Mouse (Mus musculus) adrenal gland, postnatal 10 days (tissue): ENCODE measurements around the gene Sspo. TPM values are rescaled to one million over a fixed set of nuclear protein-coding genes. Genes with fewer than 3 reads are reported as not detected.

Experiments used
- DNase-seq: peaks from one replicate; pipeline ENCODE4 v3.0.0; 2021; ENCODE audit warnings: mixed read lengths
- long read RNA-seq, 2 experiments: library from polyadenylated mRNA; stranded (forward); transcript quantifications; one replicate each; pipeline ENCODE4 v2.0.0; 2021
- total RNA-seq, 2 experiments: library from RNA; stranded (reverse); gene quantifications; 2 replicates each; pipeline ENCODE4 v1.2.3; 2021

Sspo gene
- 1 to 10 TPM; 1.5 to 2.9 TPM for total RNA-seq
- long read RNA-seq, experiment 1, partial matches to known transcripts = 4 of 4 reads
- long read RNA-seq, experiment 1, other reads (novel, unspliced or antisense) = 0 of 4 reads
- long read RNA-seq, experiment 2, partial matches to known transcripts = 1 of 5 reads
- long read RNA-seq, experiment 2, other reads (novel, unspliced or antisense) = 4 of 5 reads

- no peak for DNase-seq
Measured at GRCm38 (mm10) chr6:48447929-48448328, at the start of gene Sspo. TSS of gene Sspo (plus strand) at chr6:48448229.

DNA sequence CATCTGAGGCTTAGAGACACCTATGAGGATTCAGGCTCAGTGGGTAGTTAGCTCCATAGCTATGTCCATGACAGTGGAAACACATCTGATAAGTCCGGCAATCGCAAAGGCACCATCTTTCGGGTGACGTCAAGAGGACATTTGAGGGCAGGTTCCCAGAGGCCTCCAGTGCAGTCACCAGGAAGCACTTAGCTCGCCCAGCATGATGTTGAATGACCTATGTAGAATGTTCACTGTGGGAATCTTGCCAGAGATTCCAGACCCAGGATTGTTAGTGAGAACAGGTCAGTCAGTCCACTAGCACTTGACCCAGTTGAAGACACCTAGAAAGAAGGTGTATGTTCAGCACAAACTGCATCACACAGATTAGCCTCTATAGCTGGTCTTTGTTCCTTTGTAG, 48.1 kb upstream of the Sspo start:
- no peak for DNase-seq

DNA sequence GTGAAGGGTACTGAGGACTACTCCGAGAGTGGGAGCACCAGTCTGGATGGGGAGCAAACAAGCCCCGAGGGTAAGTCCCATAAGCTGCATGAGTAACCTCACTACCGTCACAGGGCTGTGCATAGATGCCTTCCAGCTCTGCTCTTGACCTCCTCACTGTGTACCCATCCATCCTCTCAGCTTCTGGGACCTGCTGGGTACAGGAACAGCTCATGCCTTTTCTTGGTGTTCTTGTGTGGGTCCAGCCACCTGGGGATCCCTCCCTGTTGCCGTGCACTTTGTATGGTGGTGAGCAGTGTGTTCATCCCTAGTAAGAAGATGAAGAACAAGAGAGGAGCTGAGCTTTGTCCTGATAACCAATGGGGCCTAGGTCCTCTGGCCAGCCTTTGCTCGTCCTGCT, 44.0 kb upstream of the Sspo start:
- DNase-seq = no peak

DNA sequence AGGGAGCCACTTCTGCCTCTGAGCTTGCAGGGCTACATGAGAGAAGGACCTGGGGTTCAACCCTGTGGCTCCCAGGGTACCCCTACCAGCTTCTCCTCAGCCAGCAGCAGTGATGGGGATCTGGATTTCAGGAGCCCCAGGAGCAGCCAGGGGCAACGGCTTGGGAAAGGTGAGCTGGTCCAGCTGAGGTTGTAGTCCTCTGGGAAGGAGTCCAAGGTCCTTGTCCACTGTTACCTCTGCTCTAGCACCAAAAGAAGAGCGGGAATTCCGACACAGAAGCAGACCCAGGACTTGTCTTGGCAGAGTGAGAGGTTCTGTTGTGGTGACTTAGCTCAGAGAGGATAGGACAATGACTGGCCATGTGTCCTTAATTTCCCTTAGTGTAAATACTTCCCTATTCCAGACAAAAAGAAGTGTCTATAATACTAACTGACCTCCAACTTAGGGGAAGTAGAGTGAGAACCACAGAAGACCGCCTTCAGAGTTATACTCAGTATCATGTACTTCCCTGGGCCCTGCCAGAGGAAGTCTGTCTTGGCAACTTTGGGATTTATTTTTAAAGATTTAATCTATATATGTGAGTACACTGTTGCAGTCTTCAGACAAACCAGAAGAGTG, 38.2 kb upstream of the Sspo start:
- DNase-seq = no peak

DNA sequence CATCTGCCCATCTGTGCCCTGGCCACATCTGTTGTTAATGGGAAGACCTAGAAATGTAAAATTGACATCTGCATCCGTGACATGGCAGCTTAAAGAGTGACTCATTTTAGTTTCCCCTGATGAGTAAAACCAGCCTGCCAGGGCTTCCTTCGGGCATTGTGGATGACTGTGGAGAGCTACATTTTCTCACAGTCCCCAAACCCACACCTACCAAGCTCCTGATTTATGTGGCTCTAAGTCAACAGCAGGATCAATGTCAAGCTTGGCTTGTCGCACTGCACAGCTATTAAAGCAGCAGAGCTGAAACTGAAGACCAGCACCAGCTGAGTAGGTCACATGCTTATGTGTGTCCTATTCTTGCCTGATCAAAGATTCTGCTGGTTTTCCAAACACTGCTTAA, 37.5 kb upstream of the Sspo start:
- no peak for DNase-seq

DNA sequence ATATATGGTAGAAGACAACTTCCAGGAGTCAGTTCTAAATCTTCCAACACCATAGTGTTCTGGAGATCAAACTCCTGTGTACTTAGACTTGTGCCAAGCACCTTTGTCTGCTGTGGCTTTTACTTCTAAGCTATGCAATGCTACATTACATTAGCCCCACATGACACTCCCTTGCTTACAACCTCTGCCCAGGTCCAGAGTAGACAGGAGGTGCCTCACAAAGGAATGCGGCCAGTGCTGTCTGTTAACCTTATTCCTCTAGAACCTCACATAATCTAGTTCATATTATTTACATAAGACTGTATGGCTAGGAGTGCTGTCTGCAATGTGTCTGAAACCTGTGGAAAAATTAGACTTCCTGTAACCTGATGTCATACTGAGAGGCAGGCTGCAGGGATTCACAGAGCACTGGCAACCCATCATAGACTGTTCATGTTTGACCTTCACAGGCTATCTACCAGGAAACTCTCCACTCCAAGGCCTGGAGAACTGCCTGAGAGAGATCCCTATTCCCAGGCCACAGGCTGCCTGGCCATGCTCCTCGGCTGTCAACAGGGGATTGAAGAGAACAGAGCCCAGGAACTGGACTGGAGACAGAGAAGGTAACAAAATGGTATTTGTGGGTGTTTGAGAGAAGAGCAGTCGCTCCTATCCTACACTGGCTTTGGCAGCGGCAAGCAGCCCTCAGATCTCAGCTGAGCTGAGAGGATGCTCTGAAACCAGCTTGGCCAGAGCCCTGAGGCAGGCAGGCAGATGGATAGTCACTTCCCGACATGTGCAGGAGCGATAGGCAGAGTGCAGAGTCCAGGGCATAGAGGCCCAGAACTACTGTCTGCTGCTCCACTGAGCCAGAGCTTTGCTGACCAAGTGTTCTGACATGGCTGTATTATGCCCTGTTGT, 36.6 kb upstream of the Sspo start:
- DNase-seq = peak; percentile 67

GRCm38 (mm10) chr6:48412147-48412546, 35.9 kb upstream of the Sspo start:
- no peak for DNase-seq

GRCm38 (mm10) chr6:48412662-48413061, 35.4 kb upstream of the Sspo start:
- DNase-seq = no peak

GRCm38 (mm10) chr6:48413081-48413480, 34.9 kb upstream of the Sspo start:
- no peak for DNase-seq

GRCm38 (mm10) chr6:48414886-48415285, 33.1 kb upstream of the Sspo start:
- DNase-seq = no peak

DNA sequence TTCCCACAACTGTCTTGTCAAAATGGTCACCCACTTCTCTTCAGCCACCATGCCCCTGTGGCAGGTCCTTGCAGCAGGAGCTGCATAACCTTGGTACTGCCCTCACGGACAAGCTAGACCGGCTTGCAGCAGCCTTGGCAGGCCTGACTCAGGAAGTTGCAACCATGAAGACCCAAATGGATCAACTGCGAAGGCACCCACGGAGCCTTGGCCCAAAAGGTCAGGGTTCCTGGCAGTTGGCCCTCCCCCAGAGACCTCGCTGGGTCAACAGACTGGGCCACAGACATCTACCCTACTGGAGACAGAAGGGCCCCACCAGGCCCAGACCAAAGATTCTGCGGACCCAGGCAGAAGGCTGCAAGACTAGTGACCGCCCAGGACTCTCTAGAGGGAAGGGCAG, 32.4 kb upstream of the Sspo start:
- peak; percentile 88 for DNase-seq

DNA sequence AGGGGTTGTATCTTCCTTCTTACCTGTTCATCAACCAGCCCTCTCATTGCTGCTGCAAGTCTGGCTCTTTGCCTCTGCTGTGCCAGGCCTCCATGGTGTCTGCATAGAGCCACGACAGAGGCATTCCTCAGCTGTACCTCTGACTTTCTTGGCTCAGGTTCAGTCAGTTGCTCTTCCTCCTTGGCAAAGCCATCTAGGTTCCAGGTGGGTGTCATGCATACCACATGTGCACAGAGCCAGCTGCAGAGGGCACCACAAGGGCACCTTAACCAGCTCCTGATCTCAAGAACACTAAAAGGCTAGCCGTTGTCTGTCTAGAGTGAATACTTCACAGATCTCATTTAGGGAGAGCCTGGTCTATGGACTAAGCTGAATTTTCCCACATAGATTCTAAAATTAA, 31.5 kb upstream of the Sspo start:
- DNase-seq = no peak

GRCm38 (mm10) chr6:48420647-48421046, 27.4 kb upstream of the Sspo start:
- DNase-seq = no peak

GRCm38 (mm10) chr6:48423336-48423735, 24.7 kb upstream of the Sspo start:
- no peak for DNase-seq

- DNase-seq = no peak
Measured at GRCm38 (mm10) chr6:48424074-48424473, 24.0 kb upstream of the Sspo start.

DNA sequence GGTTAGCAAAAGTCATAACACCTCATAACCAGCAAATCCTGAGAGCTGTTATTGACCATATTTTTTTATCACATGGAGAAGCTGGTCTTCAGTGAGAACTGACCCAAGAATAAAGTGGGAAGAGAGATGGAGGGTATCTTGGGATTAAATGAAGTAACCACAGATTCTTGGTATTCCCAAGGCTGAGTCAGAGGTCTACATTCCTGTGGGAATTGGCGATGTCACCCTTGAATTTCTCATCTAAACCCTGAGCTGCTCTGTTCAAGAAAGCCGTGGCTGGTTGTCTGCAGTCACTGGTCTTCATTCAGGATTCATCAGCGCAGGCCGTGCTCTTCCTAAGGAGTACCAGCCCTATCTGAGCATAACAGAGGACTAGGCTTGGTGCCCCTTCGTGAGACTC, 21.1 kb upstream of the Sspo start:
- DNase-seq = no peak

DNA sequence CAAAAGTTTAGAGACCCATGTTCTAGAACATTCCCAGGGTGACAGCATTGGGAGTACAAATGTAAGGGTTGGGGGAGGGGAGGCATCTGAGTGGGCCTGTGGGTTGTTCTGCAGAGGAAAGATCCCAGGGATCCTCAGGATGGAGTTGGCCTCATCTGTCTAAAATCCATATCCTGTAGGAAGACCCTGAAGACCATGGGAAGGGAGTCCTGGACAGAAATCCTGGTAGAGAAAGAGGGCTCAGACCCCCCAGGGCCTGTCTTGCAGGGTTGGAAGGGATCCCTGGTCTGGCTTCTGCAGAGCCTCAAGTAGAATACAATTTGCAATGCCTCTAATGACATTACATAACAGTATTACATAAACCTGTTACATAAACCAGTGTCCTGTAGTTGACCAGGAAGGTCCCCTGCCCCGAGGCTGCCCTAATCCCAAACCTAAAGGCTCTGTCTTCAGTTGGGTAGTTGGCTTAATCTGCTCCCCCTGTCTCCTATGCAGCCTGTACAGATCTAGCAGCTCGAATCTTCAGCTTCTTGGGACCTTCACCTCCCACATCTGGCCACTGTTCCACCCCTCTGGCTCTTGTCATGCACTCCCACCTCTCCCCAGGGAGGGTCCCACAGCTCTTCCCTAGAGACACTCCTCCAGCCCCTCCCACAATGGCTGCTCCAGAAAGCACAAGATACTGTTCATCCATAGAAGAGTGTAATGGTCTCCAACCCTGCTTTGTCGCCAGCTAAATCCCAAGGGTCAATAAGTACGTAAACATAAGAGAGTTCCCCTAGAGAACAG, 19.1 kb upstream of the Sspo start:
- DNase-seq = peak; percentile 31

DNA sequence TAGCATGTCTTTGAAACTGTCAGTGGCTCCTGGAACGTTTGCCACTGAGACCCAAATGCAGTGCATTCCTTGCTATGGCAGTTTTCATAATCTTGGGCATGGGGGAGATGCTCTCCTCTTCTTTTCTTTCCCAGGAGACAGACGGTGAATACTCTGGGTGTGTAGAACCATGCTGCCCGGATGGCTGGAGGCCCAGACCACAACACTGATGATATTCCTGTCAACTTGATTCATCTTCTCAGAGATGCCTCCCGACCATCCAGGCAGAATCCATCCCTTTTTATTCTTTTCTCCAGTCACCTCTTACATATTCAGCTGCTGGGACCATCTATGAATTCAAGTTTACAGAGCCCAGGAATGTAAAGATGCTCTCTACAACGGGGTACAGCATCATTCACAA, 17.3 kb upstream of the Sspo start:
- DNase-seq = no peak

DNA sequence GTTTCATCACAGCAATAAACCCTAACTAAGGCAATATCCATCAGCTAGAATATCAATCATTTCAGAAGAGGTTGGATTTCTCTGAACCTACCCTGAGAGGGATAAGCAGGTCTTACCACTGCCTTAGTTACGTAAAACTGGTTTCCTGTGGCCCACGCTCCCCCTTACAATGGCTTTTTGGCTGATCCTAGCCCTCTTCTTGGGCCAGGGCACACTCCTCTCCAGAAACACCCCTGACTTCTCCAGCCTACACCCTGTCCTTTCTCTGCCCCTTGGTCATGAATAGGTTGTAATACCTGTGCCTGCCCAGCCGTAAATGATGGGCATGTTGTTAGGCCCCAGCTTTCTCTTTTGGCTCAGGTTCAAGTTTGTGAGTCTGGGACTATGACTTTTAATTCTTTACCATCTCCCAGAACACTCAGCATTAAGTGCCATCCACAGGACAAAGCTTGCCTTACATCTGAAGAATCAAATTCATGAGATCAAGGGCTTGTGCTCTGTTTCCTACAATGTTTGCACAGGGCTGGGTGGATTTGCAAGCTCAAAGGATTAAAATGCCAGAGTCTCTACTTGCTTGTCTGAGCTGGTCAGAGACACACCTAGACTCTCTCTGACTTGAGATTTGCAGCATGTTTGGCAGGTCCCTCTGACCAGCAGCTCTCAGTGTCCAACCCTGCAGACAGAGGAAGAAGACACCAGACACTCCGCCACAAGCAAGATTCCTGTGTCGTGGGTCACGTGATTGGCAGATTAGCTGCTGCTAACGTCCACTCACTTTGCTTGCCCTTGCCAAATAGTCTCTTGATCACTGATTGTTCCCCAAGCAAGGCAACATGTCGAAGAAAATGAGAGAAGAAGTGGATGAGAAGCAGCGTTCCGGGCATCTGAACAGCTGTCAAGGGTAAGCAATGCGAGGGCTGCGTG, 14.9 kb upstream of the Sspo start:
- DNase-seq = no peak

GRCm38 (mm10) chr6:48434651-48435050, 13.4 kb upstream of the Sspo start:
- no peak for DNase-seq

- DNase-seq = no peak
Measured at GRCm38 (mm10) chr6:48435111-48435510, 12.9 kb upstream of the Sspo start.
